Mouse (Mus musculus) adrenal gland, postnatal 25 days (tissue): ENCODE data around the gene Adipoq. TPM values are rescaled to one million over a fixed set of nuclear protein-coding genes. Genes with fewer than 3 reads are reported as not detected.

Experiments used
- DNase-seq: peaks from one replicate; pipeline ENCODE4 v3.0.0; 2021; ENCODE audit warnings: mixed read lengths
- total RNA-seq: library from RNA; stranded (reverse); gene quantifications from 2 replicates; pipeline ENCODE4 v1.2.3, GENCODE M21; 2021

Adipoq gene
- total RNA-seq, 1 experiment from 2014 or later: 138 TPM

- no peak for DNase-seq
Observed at GRCm38 (mm10) chr16:23115486-23115885, 30.9 kb upstream of the Adipoq start.

- DNase-seq: no peak
Observed at GRCm38 (mm10) chr16:23117173-23117572, 29.2 kb upstream of the Adipoq start.

GRCm38 (mm10) chr16:23122446-23122845 is 23.9 kb upstream of the Adipoq start:
- DNase-seq: no peak

- no peak for DNase-seq
Observed at GRCm38 (mm10) chr16:23123104-23123503, 23.2 kb upstream of the Adipoq start.

GRCm38 (mm10) chr16:23124398-23124797 is 21.9 kb upstream of the Adipoq start:
- no peak for DNase-seq

- no peak for DNase-seq
Observed at GRCm38 (mm10) chr16:23127311-23127672, 19.0 kb upstream of the Adipoq start.

GRCm38 (mm10) chr16:23127673-23128375 is 18.5 kb upstream of the Adipoq start, which contains the start of gene Rfc4:
Rfc4 (minus strand) TSS chr16:23127737.
- peak; percentile 92 for DNase-seq

- no peak for DNase-seq
Observed at GRCm38 (mm10) chr16:23130303-23130702, 16.0 kb upstream of the Adipoq start.

GRCm38 (mm10) chr16:23132336-23132735 is 14.0 kb upstream of the Adipoq start:
- DNase-seq: no peak

GRCm38 (mm10) chr16:23135421-23136149 is 10.8 kb upstream of the Adipoq start:
- DNase-seq: no peak

GRCm38 (mm10) chr16:23136406-23136970 is 9.8 kb upstream of the Adipoq start:
- no peak for DNase-seq

GRCm38 (mm10) chr16:23140911-23141310 is 5.4 kb upstream of the Adipoq start:
- no peak for DNase-seq

- DNase-seq: no peak
Observed at GRCm38 (mm10) chr16:23144326-23144725, 2.0 kb upstream of the Adipoq start.

GRCm38 (mm10) chr16:23145211-23145610 is 1.1 kb upstream of the Adipoq start:
- no peak for DNase-seq

GRCm38 (mm10) chr16:23148936-23149335 is 2.6 kb downstream of the Adipoq start:
- DNase-seq: no peak

GRCm38 (mm10) chr16:23149396-23149795 is 3.1 kb downstream of the Adipoq start:
- no peak for DNase-seq

- no peak for DNase-seq
Observed at GRCm38 (mm10) chr16:23151423-23151822, 5.1 kb downstream of the Adipoq start.

- no peak for DNase-seq
Observed at GRCm38 (mm10) chr16:23154261-23154660, 7.9 kb downstream of the Adipoq start.

GRCm38 (mm10) chr16:23157013-23157412 is 10.7 kb downstream of the Adipoq start:
- DNase-seq: no peak

- no peak for DNase-seq
Observed at GRCm38 (mm10) chr16:23158292-23158691, 12.0 kb downstream of the Adipoq start.

- DNase-seq: no peak
Observed at GRCm38 (mm10) chr16:23158957-23159356, 12.6 kb downstream of the Adipoq start.

- DNase-seq: no peak
Observed at GRCm38 (mm10) chr16:23159749-23160148, 13.4 kb downstream of the Adipoq start.

- no peak for DNase-seq
Observed at GRCm38 (mm10) chr16:23162116-23162515, 15.8 kb downstream of the Adipoq start.
